Mouse (Mus musculus): Measurements from ENCODE around the gene Paxbp1. TPM values are rescaled to one million over a fixed set of nuclear protein-coding genes. Genes with fewer than 3 reads are reported as not detected.

The Paxbp1 gene
- 147 TPM for total RNA-seq (2023)

GRCm38 (mm10) chr16:91044270-91045182 lies at the start of gene Paxbp1:
Gene Paxbp1, minus strand, starts transcription at chr16:91044543.

DNA sequence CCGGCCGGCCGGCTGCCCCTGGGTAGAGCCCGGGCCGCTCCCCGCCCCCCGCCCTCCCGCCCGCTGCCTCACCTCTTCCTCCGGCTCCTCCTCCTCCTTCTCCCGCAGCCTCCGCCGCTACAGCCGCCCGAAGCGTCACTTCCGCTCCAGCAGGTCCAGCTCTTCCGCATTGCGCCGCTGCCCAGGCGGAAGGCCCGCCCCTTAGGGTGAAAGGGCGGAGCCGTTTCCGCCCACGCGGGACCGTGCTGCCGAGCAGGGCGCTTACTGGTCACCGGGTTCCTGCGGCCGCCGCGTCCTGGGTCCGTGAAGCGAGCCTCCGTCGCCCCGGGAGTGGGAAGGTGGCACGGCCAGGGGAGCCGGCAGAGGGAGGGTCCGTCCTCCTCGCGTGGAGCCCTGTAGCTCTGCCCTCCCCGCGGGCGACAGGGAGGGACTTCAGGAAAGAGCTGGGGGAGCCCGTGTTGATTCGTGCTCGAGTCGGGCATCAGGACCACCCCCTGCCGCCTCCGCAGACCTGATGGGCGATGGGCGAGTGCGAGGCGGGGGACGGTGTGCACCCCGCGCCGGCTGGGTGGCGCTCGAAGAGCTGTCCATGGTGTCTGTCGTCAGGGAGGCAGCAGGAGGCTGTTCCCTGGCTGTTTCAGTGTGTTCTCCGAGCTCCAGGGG lies 33.2 kb downstream of the Paxbp1 start, which contains the start of gene Synj1:
Synj1 (minus strand) TSS at position 288 of the 663 bp plus-strand sequence.

Other genes starting within 250 kb of the Paxbp1 start
- gene Urb1, start 234.1 kb downstream of the Paxbp1 start, total RNA-seq (2023), result 32.9 TPM
- not detected for gene Eva1c, start 217.8 kb downstream of the Paxbp1 start, total RNA-seq (2023)
- 13.9 TPM for gene Cfap298, start 109.4 kb downstream of the Paxbp1 start, total RNA-seq (2023)
- gene Synj1, start 33.2 kb downstream of the Paxbp1 start, total RNA-seq (2023), result 71.7 TPM
- 0.30 TPM for gene 4932438H23Rik, start 50.6 kb upstream of the Paxbp1 start, total RNA-seq (2023)
- not detected for gene Olig2, start 180.9 kb upstream of the Paxbp1 start, total RNA-seq (2023)
- gene Olig1, start 225.2 kb upstream of the Paxbp1 start, total RNA-seq (2023), result not detected

All from CD4-positive naive resting alpha-beta T cell, adult 57 days (primary cell).